Mouse (Mus musculus): Measurements from ENCODE around the gene H2-Ob.

The H2-Ob gene

GRCm38 (mm10) chr17:34286999-34287398 is 48.3 kb downstream of the H2-Ob start:
- no peak for DNase-seq

GRCm38 (mm10) chr17:34287648-34288047 is 48.9 kb downstream of the H2-Ob start, which contains the start of gene H2-Aa:
Gene H2-Aa, minus strand, starts transcription at chr17:34287823.
- peak; percentile 51 for DNase-seq

GRCm38 (mm10) chr17:34288131-34288530 is 49.4 kb downstream of the H2-Ob start:
- no peak for DNase-seq

- DNase-seq, result peak; percentile 18
These were observed 52.9 kb downstream of the H2-Ob start for GRCm38 (mm10) chr17:34291609-34292008.

- DNase-seq, result no peak
These were observed 53.9 kb downstream of the H2-Ob start for GRCm38 (mm10) chr17:34292570-34292969.

- no peak for DNase-seq
These were observed 54.8 kb downstream of the H2-Ob start for GRCm38 (mm10) chr17:34293533-34293932.

- DNase-seq, result no peak
These were observed 55.5 kb downstream of the H2-Ob start for GRCm38 (mm10) chr17:34294249-34294648.

GRCm38 (mm10) chr17:34295307-34295706 is 56.6 kb downstream of the H2-Ob start:
- no peak for DNase-seq

GRCm38 (mm10) chr17:34295891-34296794 is 57.4 kb downstream of the H2-Ob start:
- DNase-seq, result no peak

- DNase-seq, result no peak
These were observed 60.7 kb downstream of the H2-Ob start for GRCm38 (mm10) chr17:34299356-34299755.

GRCm38 (mm10) chr17:34300071-34300470 is 61.4 kb downstream of the H2-Ob start:
- no peak for DNase-seq

GRCm38 (mm10) chr17:34300691-34301566 is 62.2 kb downstream of the H2-Ob start:
- DNase-seq, result no peak

GRCm38 (mm10) chr17:34301670-34302190 is 63.0 kb downstream of the H2-Ob start:
- DNase-seq, result no peak

GRCm38 (mm10) chr17:34303789-34304188 is 65.1 kb downstream of the H2-Ob start:
- DNase-seq, result no peak

Measured in cerebellum, adult 9-11 months (tissue).